Mouse (Mus musculus): ENCODE results near the gene Cep57l1. TPM values are rescaled to one million over a fixed set of nuclear protein-coding genes. Genes with fewer than 3 reads are reported as not detected.
"Not testable (repeated sequence)": the region's sequence is repeated elsewhere in the genome, so short reads cannot be mapped to it uniquely, and the experiment has no call there.

The Cep57l1 gene
- polyA plus RNA-seq, 1 experiment from 2014 or later: 10.3 TPM

DNA sequence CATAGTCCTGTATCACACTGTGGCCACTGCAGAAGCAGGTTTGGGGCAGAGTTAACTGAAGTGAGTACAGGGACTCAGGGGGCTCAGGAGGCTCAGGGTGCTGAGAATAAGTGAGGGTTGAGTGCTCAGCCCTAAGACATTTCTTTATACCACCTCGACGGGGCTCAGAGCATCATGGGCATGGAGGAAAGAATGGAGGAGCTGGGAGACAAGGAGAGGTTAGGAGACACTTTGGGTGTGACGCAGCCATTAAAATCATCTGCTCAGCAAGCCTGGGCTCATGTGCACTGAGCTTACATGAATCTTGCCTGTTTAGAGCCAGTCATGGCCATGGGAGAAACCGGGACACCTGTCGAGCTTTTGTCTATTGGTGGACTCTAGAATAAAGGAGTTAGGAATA lies 10.7 kb upstream of the Cep57l1 start:
- 86% methylated on average over 5 of the region's 5 CpGs for WGBS (ENCODE audit: insufficient replicate concordance)
- Histone ChIP-seq H3K4me1 (ENCODE audit: control insufficient read depth, low read depth, low read length) (peaks cover 8% of the 10 kb centered on the region), H3K27ac (ENCODE audit: low read length) (no peak overlapping the region), H3K27me3 (ENCODE audit: control insufficient read depth, insufficient read depth, low read depth, low read length) (no peaks in the 10 kb centered on the region), H3K9ac (ENCODE audit: low read depth, low read length) (no peak overlapping the region), H3K36me3 (ENCODE audit: control insufficient read depth, insufficient read depth) (no peaks in the 10 kb centered on the region), H3K4me2 (ENCODE audit: low read depth, low read length) (no peak overlapping the region), H3K9me3 (replicated peaks; ENCODE audit: control insufficient read depth, low read length) (no peaks in the 10 kb centered on the region), H3K4me3 (ENCODE audit: low read depth, low read length) (no peak overlapping the region)
- ATAC-seq (ENCODE audit: low read depth): no peak

DNA sequence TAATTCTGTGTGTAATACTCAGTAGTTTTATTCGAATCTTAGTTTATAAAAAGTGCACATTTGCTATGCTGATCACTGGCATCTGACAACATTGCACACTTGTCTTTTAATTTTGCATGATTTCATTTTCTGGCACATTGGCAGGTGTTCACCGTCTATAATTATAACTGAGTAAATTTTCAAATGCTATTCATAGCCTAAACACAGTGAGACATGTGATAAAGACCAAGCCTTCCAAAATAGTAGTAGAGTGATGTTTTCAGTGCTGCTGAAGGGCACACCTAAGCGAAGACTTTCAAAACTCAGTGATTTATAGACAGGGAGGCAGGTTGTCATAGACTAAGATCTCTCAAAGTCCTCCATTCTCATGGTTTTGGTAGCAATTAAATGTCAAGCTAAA lies 9.6 kb upstream of the Cep57l1 start:
- H3K4me2 ChIP-seq (ENCODE audit: low read depth, low read length): no peak overlapping the region
- WGBS (ENCODE audit: insufficient replicate concordance): 80% methylated on average over 3 of the region's 3 CpGs

DNA sequence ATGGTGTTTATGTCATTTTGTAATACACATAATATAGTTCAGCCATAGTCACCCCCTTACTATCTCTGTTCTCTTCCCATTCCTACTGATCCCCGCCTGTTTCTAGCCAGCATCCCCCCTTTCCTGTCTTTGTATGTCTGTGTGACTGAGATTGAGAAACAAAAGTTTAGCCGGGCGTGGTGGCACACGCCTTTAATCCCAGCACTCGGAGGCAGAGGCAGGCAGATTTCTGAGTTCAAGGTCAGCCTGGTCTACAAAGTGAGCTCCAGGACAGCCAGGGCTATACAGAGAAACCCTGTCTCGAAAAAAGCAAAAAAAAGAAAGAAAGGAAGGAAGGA lies 9.0 kb upstream of the Cep57l1 start:
- 65% methylated on average over 6 of the region's 6 CpGs for WGBS (ENCODE audit: insufficient replicate concordance)
- H3K27ac ChIP-seq (ENCODE audit: low read length); H3K4me3 ChIP-seq (ENCODE audit: low read depth, low read length); H3K27me3 ChIP-seq (ENCODE audit: control insufficient read depth, insufficient read depth, low read depth, low read length); H3K36me3 ChIP-seq (ENCODE audit: control insufficient read depth, insufficient read depth); H3K9ac ChIP-seq (ENCODE audit: low read depth, low read length); H3K4me2 ChIP-seq (ENCODE audit: low read depth, low read length); ATAC-seq (ENCODE audit: low read depth); H3K9me3 ChIP-seq (replicated peaks; ENCODE audit: control insufficient read depth, low read length): not testable (repeated sequence)
- H3K4me1 ChIP-seq (ENCODE audit: control insufficient read depth, low read depth, low read length): peaks cover 15% of the 10 kb centered on the region

More for the DNA sequence above, 9.6 kb upstream of the Cep57l1 start:
- no peak overlapping the region for H3K27ac ChIP-seq (ENCODE audit: low read length)
- ATAC-seq (ENCODE audit: low read depth): no peak
- no peak overlapping the region for H3K9ac ChIP-seq (ENCODE audit: low read depth, low read length)
- H3K9me3 ChIP-seq (replicated peaks; ENCODE audit: control insufficient read depth, low read length): no peaks in the 10 kb centered on the region
- no peaks in the 10 kb centered on the region for H3K27me3 ChIP-seq (ENCODE audit: control insufficient read depth, insufficient read depth, low read depth, low read length)
- no peak overlapping the region for H3K4me3 ChIP-seq (ENCODE audit: low read depth, low read length)
- peaks cover 10% of the 10 kb centered on the region for H3K4me1 ChIP-seq (ENCODE audit: control insufficient read depth, low read depth, low read length)
- no peaks in the 10 kb centered on the region for H3K36me3 ChIP-seq (ENCODE audit: control insufficient read depth, insufficient read depth)

DNA sequence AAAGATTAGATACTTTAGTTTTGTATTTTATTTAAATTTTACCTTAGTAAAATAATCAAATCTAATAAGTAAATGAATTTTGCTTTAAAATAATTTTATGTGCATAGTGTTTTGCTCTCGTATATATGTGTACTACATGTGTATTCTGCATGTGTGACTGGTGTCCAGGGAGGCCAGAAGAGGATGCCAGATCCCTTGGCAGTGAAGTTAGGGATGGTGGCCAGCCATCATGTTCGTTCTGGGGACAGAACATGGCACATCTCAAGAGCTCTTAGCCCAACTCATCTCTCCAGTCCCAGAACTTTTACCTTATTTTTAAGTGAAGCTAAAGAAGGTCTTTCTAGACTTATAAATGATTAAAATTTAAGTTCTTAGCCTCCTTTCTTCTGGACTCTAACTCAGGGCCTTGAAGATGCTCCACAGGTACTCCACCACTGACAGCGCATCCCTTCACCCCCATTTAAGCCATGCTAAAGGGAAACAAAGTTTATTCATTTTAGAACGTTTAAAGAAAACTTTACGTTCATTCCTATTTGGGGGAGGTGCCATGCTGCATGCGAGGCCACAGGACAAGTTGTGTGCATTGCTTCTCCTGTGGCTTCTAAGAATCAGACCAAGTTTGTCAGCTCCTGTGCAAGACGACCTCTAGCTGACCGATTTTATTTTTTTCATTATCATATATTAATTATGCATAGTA lies 8.5 kb upstream of the Cep57l1 start:
- 76% methylated on average over 8 of the region's 8 CpGs for WGBS (ENCODE audit: insufficient replicate concordance)

DNA sequence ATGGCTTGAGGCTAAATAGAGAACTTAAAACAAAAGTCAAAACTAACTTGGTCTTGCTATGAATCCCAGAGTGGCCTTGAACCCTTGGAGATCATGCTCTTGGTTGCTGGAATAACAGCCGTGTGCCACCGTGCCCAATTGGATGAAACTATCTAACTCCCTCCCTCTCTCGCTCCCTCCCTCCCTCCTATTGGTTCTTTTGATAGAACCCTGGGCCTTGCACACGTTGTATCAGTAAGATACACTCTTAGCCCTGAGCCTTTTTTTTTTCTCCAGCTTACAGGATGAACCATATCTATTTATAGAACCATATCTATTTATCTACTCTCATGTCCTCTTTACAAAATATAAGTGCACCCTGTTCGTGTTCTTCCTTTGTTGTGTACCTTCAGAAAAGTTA lies 6.8 kb upstream of the Cep57l1 start:
- peak; percentile 59; the same call in 1 of the 2 replicates for ATAC-seq (ENCODE audit: low read depth)
- no peaks in the 10 kb centered on the region for H3K9me3 ChIP-seq (replicated peaks; ENCODE audit: control insufficient read depth, low read length)
- 39% methylated on average over 5 of the region's 5 CpGs for WGBS (ENCODE audit: insufficient replicate concordance)
- H3K27me3 ChIP-seq (ENCODE audit: control insufficient read depth, insufficient read depth, low read depth, low read length): no peaks in the 10 kb centered on the region
- H3K4me2 ChIP-seq (ENCODE audit: low read depth, low read length): no peak overlapping the region
- H3K4me3 ChIP-seq (ENCODE audit: low read depth, low read length): no peak overlapping the region
- H3K4me1 ChIP-seq (ENCODE audit: control insufficient read depth, low read depth, low read length): peaks cover 30% of the 10 kb centered on the region
- no peak overlapping the region for H3K27ac ChIP-seq (ENCODE audit: low read length)
- H3K9ac ChIP-seq (ENCODE audit: low read depth, low read length): no peak overlapping the region
- no peaks in the 10 kb centered on the region for H3K36me3 ChIP-seq (ENCODE audit: control insufficient read depth, insufficient read depth)

More for the DNA sequence above, 8.5 kb upstream of the Cep57l1 start:
- Histone ChIP-seq H3K4me1 (ENCODE audit: control insufficient read depth, low read depth, low read length) (peaks cover 19% of the 10 kb centered on the region), H3K9me3 (replicated peaks; ENCODE audit: control insufficient read depth, low read length) (no peaks in the 10 kb centered on the region), H3K9ac (ENCODE audit: low read depth, low read length) (no peak overlapping the region), H3K27me3 (ENCODE audit: control insufficient read depth, insufficient read depth, low read depth, low read length) (no peaks in the 10 kb centered on the region), H3K36me3 (ENCODE audit: control insufficient read depth, insufficient read depth) (no peaks in the 10 kb centered on the region), H3K4me2 (ENCODE audit: low read depth, low read length) (no peak overlapping the region), H3K27ac (ENCODE audit: low read length) (no peak overlapping the region), H3K4me3 (ENCODE audit: low read depth, low read length) (no peak overlapping the region)
- ATAC-seq (ENCODE audit: low read depth): no peak

DNA sequence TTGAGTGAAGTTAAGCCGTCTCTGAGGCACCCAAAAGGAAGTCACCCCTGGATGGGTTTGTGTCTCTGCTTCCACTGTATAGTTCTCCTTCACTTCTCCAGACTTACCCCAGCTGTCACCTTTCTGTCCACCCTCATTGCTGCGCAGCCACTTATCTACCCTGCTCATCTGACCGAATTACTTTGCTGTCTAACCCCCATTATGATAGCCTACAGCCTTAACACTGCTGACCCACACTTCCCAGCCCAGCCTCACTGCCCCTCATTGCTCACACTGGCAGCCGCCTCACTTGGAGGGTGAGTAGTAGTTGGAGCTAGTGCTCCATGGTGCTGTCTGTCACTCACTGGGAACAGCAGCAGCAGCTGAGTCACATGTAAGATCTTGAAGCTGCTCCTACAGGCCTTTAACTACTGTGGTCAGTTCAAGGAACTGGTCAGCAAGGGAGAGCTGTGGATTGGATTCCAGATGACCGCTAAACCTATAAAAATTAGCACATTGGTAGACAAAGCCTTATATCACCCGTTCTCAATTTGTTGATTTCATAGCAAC lies 4.7 kb upstream of the Cep57l1 start:
- Histone ChIP-seq H3K36me3 (ENCODE audit: control insufficient read depth, insufficient read depth) (no peaks in the 10 kb centered on the region), H3K9me3 (replicated peaks; ENCODE audit: control insufficient read depth, low read length) (no peaks in the 10 kb centered on the region), H3K27ac (ENCODE audit: low read length) (no peak overlapping the region), H3K9ac (ENCODE audit: low read depth, low read length) (no peak overlapping the region), H3K4me3 (ENCODE audit: low read depth, low read length) (no peak overlapping the region), H3K4me2 (ENCODE audit: low read depth, low read length) (0 out of 2 replicates have a peak overlapping the region, but pooled peaks have one; percentile 92), H3K4me1 (ENCODE audit: control insufficient read depth, low read depth, low read length) (peaks cover 30% of the 10 kb centered on the region), H3K27me3 (ENCODE audit: control insufficient read depth, insufficient read depth, low read depth, low read length) (no peaks in the 10 kb centered on the region)
- 48% methylated on average over 6 of the region's 6 CpGs for WGBS (ENCODE audit: insufficient replicate concordance)
- ATAC-seq (ENCODE audit: low read depth): no peak

DNA sequence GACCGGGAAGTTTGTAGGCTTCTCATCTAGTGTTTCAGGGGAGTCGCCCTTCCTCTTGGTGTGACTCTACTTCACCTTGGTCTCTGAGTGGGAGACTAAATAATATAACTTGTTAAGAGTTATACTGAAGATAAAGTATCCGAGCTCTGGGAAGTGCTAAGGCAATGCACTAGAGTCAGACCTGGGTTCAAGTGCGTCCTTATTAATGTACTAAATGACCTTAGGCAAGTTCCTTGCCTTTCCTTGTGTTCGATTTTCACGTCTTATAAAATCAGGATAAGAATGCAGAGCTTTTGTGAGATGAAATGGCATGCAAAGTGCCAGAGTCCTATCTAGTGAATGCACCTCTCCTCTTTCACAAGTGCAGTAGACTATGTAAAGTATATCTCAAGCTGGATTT lies 2.9 kb upstream of the Cep57l1 start:
- H3K4me2 ChIP-seq (ENCODE audit: low read depth, low read length): peak overlapping the region; percentile 92
- ATAC-seq (ENCODE audit: low read depth): no peak
- no peaks in the 10 kb centered on the region for H3K27me3 ChIP-seq (ENCODE audit: control insufficient read depth, insufficient read depth, low read depth, low read length)
- WGBS (ENCODE audit: insufficient replicate concordance): 47% methylated on average over 6 of the region's 6 CpGs
- peak overlapping the region; percentile 56 for H3K4me3 ChIP-seq (ENCODE audit: low read depth, low read length)
- H3K27ac ChIP-seq (ENCODE audit: low read length): no peak overlapping the region
- H3K36me3 ChIP-seq (ENCODE audit: control insufficient read depth, insufficient read depth): no peaks in the 10 kb centered on the region
- peaks cover 30% of the 10 kb centered on the region for H3K4me1 ChIP-seq (ENCODE audit: control insufficient read depth, low read depth, low read length)
- H3K9me3 ChIP-seq (replicated peaks; ENCODE audit: control insufficient read depth, low read length): no peaks in the 10 kb centered on the region
- H3K9ac ChIP-seq (ENCODE audit: low read depth, low read length): peak overlapping the region; percentile 5

DNA sequence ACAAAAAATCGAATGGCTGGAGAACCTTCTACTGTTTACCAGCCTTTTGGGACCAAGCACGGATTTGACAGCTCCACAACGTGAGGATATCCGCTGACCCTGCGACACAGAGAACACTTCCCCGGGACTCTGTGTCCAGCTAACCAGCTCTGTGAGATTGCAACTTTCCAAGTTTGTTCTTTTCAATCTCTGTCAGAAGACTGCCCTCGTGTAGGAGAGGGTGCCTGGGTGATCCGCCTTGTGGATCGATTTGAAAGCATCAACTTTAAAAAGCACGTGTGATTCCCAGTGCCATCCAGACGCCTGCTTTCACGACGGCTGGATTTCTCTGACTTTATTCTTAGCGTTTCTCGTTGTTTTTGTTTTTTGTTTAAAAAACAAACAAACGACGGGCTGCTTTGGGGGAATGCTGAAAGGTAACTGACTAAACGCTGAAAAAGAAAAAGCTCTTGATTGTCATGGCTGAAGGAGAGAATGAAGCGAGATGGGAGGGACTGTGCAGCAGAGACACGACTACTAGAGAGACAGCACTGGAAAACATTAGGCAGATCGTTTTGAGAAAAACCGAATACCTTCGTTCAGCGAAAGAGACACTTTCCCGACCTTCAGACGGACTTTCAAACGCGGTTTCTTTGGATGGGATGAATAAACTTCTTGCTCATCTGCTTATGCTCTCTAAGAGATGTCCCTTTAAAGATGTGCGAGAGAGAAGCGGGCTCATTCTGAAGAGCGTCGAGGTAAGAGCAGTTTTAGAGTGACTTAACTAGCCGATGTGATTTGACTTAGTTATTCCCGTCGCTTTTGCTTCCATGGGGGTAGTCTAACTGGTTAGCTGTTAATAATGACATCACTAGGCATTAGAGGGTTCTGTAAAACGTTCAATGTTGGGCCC lies 1.1 kb upstream of the Cep57l1 start:
- peaks cover 27% of the 10 kb centered on the region for H3K4me1 ChIP-seq (ENCODE audit: control insufficient read depth, low read depth, low read length)
- peak overlapping the region; percentile 99 for H3K27ac ChIP-seq (ENCODE audit: low read length)
- no peaks in the 10 kb centered on the region for H3K36me3 ChIP-seq (ENCODE audit: control insufficient read depth, insufficient read depth)
- WGBS (ENCODE audit: insufficient replicate concordance): under 1% methylated on average over 36 of the region's 36 CpGs
- ATAC-seq (ENCODE audit: low read depth): no peak
- no peaks in the 10 kb centered on the region for H3K27me3 ChIP-seq (ENCODE audit: control insufficient read depth, insufficient read depth, low read depth, low read length)
- no peaks in the 10 kb centered on the region for H3K9me3 ChIP-seq (replicated peaks; ENCODE audit: control insufficient read depth, low read length)
- peak overlapping the region; percentile 92 for H3K4me2 ChIP-seq (ENCODE audit: low read depth, low read length)
- H3K9ac ChIP-seq (ENCODE audit: low read depth, low read length): peak overlapping the region; percentile 93
- peak overlapping the region; percentile 89 for H3K4me3 ChIP-seq (ENCODE audit: low read depth, low read length)
